ENCODE assay signal across 28 mouse cellular contexts in genomic region chr5:132378977-132379376, GRCm38 (mm10).
A peak's percentile ranks its signal among the peaks of the same experiment; 100 is the strongest.
DNase-seq lines count a peak whose midpoint lies in the region; ATAC-seq and TF ChIP-seq lines count a peak whose summit lies in the region.
"Had no signal": no experiment of that assay in that cellular context is flagged by ENCODE, and none has a peak within 500 bp of the region (broad histone marks: within the 10 kb centered on the region; RNA-seq: fewer than 3 reads in every experiment).

No protein-coding gene starts in this region.

- DNase-seq in embryo, embryonic 11 days: peak; percentile 36
- DNase-seq in embryo, embryonic 10.5 days (ENCODE audit: low spot score): no peak
- DNase-seq in brain, embryonic 14.5 days (ENCODE audit: low read depth): peak; percentile 35
- peak; percentile 69 for DNase-seq in lung, embryonic 14.5 days
- peak; percentile 37 for DNase-seq in lung, postnatal 14 days
- no peak for DNase-seq in layer of hippocampus, adult 9-11 months
- no peak for DNase-seq in right cerebral cortex, postnatal 14 days
- DNase-seq in kidney, postnatal 14 days: no peak
- DNase-seq: adrenal gland, postnatal 10 days; cerebellum, adult 11 months; cerebellum, adult 9-10 months; cerebellum, postnatal 36 days; gastrocnemius, postnatal 10 days; heart, postnatal 36 days; kidney, adult 8-10 months; liver, postnatal 0 days had no signal

- WGBS in lung, embryonic 14.5 days: 55% methylated on average over 1 of the region's 1 CpGs

- no peak overlapping the region for H3K9ac ChIP-seq in lung, embryonic 14.5 days
- H3K9ac ChIP-seq: heart, embryonic 15.5 days; hindbrain, embryonic 13.5 days; liver, embryonic 12.5 days; liver, postnatal 0 days; midbrain, embryonic 12.5 days; neural tube, embryonic 13.5 days had no signal

- no peak overlapping the region for H3K4me2 ChIP-seq in lung, embryonic 14.5 days
- H3K4me2 ChIP-seq: heart, embryonic 15.5 days; hindbrain, embryonic 13.5 days; liver, embryonic 12.5 days; midbrain, embryonic 12.5 days; neural tube, embryonic 13.5 days had no signal

- H3K27ac ChIP-seq in lung, embryonic 14.5 days (ENCODE audit: low read depth): no peak overlapping the region
- H3K27ac ChIP-seq: heart, embryonic 15.5 days; hindbrain, embryonic 13.5 days; kidney, postnatal 0 days; left cerebral cortex, adult 2 months; liver, embryonic 12.5 days; midbrain, embryonic 12.5 days; neural tube, embryonic 13.5 days had no signal

- H3K4me3 ChIP-seq in lung, embryonic 14.5 days (ENCODE audit: low read depth, low read length): no peak overlapping the region
- H3K4me3 ChIP-seq: heart, embryonic 15.5 days; hindbrain, embryonic 13.5 days; left cerebral cortex, adult 2 months; liver, embryonic 12.5 days; megakaryocyte, embryonic 14.5 days; midbrain, embryonic 12.5 days; myocyte; neural tube, embryonic 13.5 days had no signal

- no peaks in the 10 kb centered on the region for H3K36me3 ChIP-seq in lung, embryonic 14.5 days (ENCODE audit: insufficient read depth)
- H3K36me3 ChIP-seq: G1E; heart, embryonic 15.5 days; hindbrain, embryonic 13.5 days; liver, embryonic 12.5 days; midbrain, embryonic 12.5 days; neural tube, embryonic 13.5 days had no signal

- ATAC-seq in lung, embryonic 14.5 days (ENCODE audit: insufficient read depth): peak; percentile 38; the same call in 1 of the 2 replicates
- ATAC-seq: forebrain, embryonic 14.5 days; intestine, embryonic 16.5 days; liver, embryonic 12.5 days; liver, postnatal 0 days had no signal

- H3K27me3 ChIP-seq in lung, embryonic 14.5 days (ENCODE audit: insufficient read depth, low read length): no peaks in the 10 kb centered on the region
- H3K27me3 ChIP-seq: heart, embryonic 15.5 days; hindbrain, embryonic 13.5 days; liver, embryonic 12.5 days; megakaryocyte, embryonic 14.5 days; neural tube, embryonic 13.5 days had no signal

- no peaks in the 10 kb centered on the region for H3K9me3 ChIP-seq in lung, embryonic 14.5 days (ENCODE audit: low read depth, low read length)
- H3K9me3 ChIP-seq: G1E; heart, embryonic 15.5 days; hindbrain, embryonic 13.5 days; liver, embryonic 12.5 days; megakaryocyte, embryonic 14.5 days; midbrain, embryonic 12.5 days; neural tube, embryonic 13.5 days had no signal

- no peak for TF ChIP-seq CTCF in brain, embryonic 14.5 days (IDR thresholded peaks at IDR 0.05; ENCODE audit: borderline replicate concordance, extremely low read depth, insufficient read depth, insufficient read length)
- TF ChIP-seq CTCF in lung, embryonic 14.5 days (IDR thresholded peaks at IDR 0.05; ENCODE audit: low read depth): no peak

- no peak for TF ChIP-seq POLR2A in brain, embryonic 14.5 days (IDR thresholded peaks at IDR 0.05; ENCODE audit: borderline replicate concordance, extremely low read depth, insufficient read depth, insufficient read length, poor library complexity, severe bottlenecking)

- peaks cover 11% of the 10 kb centered on the region for H3K4me1 ChIP-seq in lung, embryonic 14.5 days (ENCODE audit: insufficient read depth)
- H3K4me1 ChIP-seq: liver, embryonic 12.5 days; megakaryocyte, embryonic 14.5 days had no signal

Comparison
In these comparisons a context has a peak if more than half of its experiments do, and no peak if none do; other contexts are left out.
1. DNase-seq: peak in embryo, embryonic 11 days (single experiment), brain, embryonic 14.5 days (single experiment), lung, embryonic 14.5 days (single experiment) and lung, postnatal 14 days (single experiment); none in embryo, embryonic 10.5 days (single experiment), layer of hippocampus, adult 9-11 months (single experiment), right cerebral cortex, postnatal 14 days (single experiment) and kidney, postnatal 14 days (single experiment).